Mouse (Mus musculus) midbrain, embryonic 14.5 days (tissue): ENCODE measurements around the gene Rnase13. TPM values are rescaled to one million over a fixed set of nuclear protein-coding genes. Genes with fewer than 3 reads are reported as not detected.

ENCODE experiments used
- ATAC-seq: fragments of 200-750 bp; cut with Nextera tagmentation; 2 replicates; pipeline ENCODE4 v1.8.0; 2017; ENCODE audit warnings: moderate number of reproducible peaks, moderate library complexity; ENCODE audit not compliant: low FRiP score, low TSS enrichment
- DNase-seq: peaks from one replicate; pipeline ENCODE4 v3.0.0-alpha.2; 2015
- H3K27ac ChIP-seq: fragments of 300-500 bp; sonication (generic); replicated peaks from 2 replicates; pipeline ENCODE4 v1.5.1; 2014; ENCODE audit warnings: mild to moderate bottlenecking, low read depth, low read length, moderate library complexity
- H3K27me3 ChIP-seq: fragments of 300-500 bp; sonication (generic); 2 replicates; pipeline ENCODE4 v1.6.1; 2014; ENCODE audit warnings: low read length, control low read depth, mixed read lengths; ENCODE audit not compliant: control insufficient read depth, insufficient read depth
- H3K36me3 ChIP-seq: fragments of 300-500 bp; sonication (generic); 2 replicates; pipeline ENCODE4 v1.6.1; 2014; ENCODE audit warnings: low read length, control low read depth; ENCODE audit not compliant: control insufficient read depth, insufficient read depth
- H3K4me1 ChIP-seq: fragments of 300-500 bp; sonication (generic); 2 replicates; pipeline ENCODE4 v1.6.1; 2014; ENCODE audit warnings: mild to moderate bottlenecking, antibody characterized with exemption, low read length, control low read depth; ENCODE audit not compliant: control insufficient read depth, insufficient read depth
- H3K4me2 ChIP-seq: fragments of 300-500 bp; sonication (generic); 2 replicates; pipeline ENCODE4 v1.6.1; 2014; ENCODE audit warnings: mild to moderate bottlenecking, low read length, moderate library complexity
- H3K4me3 ChIP-seq: fragments of 300-500 bp; sonication (generic); replicated peaks from 2 replicates; pipeline ENCODE4 v1.5.1; 2014; ENCODE audit warnings: low read depth, low read length
- H3K9ac ChIP-seq: fragments of 300-500 bp; sonication (generic); replicated peaks from 2 replicates; pipeline ENCODE4 v1.6.1; 2014; ENCODE audit warnings: mild to moderate bottlenecking, low read length, moderate library complexity
- H3K9me3 ChIP-seq: fragments of 300-500 bp; sonication (generic); 2 replicates; pipeline ENCODE4 v1.6.1; 2016; ENCODE audit warnings: low read length, control low read depth, mixed read lengths; ENCODE audit not compliant: control insufficient read depth
- WGBS: fragments of 180-500 bp; shearing (Covaris S2); extraction: QIAGEN DNeasy Blood & Tissue Kit; methylation state at CpG from one replicate; pipeline ENCODE4 v1.1.7; 2014; 5-methylcytosine and 5-hydroxymethylcytosine counted together
- polyA plus RNA-seq: library from polyadenylated mRNA; unstranded; fragments of >200 nt; fragmentation: Nextera tagmentation; extraction: Ambion mirVana; gene quantifications from 2 replicates; pipeline ENCODE4 v1.2.1, GENCODE M21; 2014

The Rnase13 gene
- polyA plus RNA-seq, 1 experiment from 2014 or later = not detected

DNA sequence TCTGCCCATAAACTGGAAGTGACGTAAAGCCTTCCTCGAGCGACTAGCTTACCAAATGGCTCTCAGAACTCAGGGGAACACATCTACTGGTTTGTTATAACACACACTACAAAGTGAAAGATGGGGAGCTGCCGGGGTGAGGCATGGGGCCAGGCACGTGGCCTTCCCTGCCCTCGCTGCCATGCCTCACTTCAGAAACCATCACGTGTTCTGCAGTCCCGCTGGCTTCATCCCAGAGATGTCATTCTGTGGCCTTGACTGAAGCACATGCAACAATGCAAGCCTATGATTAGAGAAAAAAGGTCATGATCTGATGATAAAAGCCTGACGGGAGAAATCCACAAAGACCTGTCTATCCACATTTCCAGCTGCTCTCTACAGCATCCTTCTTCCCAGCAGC, 50.8 kb downstream of the Rnase13 start:
- Histone ChIP-seq H3K36me3 (no peaks in the 10 kb centered on the region), H3K27ac (no peak overlapping the region), H3K9ac (no peak overlapping the region), H3K4me1 (no peaks in the 10 kb centered on the region), H3K4me2 (no peak overlapping the region), H3K27me3 (no peaks in the 10 kb centered on the region), H3K4me3 (no peak overlapping the region), H3K9me3 (no peaks in the 10 kb centered on the region)
- WGBS = 84% methylated on average over 9 of the region's 9 CpGs
- ATAC-seq (no peak), DNase-seq (no peak)

Other genes starting within 250 kb of the Rnase13 start
- gene Gm17079, start 227.3 kb downstream of the Rnase13 start, polyA plus RNA-seq = not detected in 2 replicates
- gene Gm5800, start 205.6 kb downstream of the Rnase13 start, polyA plus RNA-seq = not detected in 2 replicates
- gene Ang4, start 149.2 kb downstream of the Rnase13 start, polyA plus RNA-seq = not detected in 2 replicates
- gene AY358078, start 122.7 kb downstream of the Rnase13 start, polyA plus RNA-seq = not detected in 2 replicates
- gene Ear6, start 69.1 kb downstream of the Rnase13 start, polyA plus RNA-seq = not detected in 2 replicates
- gene Mettl17, start 37.9 kb downstream of the Rnase13 start, polyA plus RNA-seq = 85.2 and 85.6 TPM in 2 replicates
- 1.1 and 1.8 TPM in 2 replicates for gene Slc39a2, start 29.9 kb downstream of the Rnase13 start, polyA plus RNA-seq
- 98.7 and 128 TPM in 2 replicates for gene Ndrg2, start 8.6 kb downstream of the Rnase13 start, polyA plus RNA-seq
- gene Tppp2, start 4.3 kb downstream of the Rnase13 start, polyA plus RNA-seq = not detected in 2 replicates
- gene Arhgef40, start 61.9 kb upstream of the Rnase13 start, polyA plus RNA-seq = 72.8 and 75.8 TPM in 2 replicates
- gene Tmem253, start 92.9 kb upstream of the Rnase13 start, polyA plus RNA-seq = 0.37 and 0.39 TPM in 2 replicates
- 41.6 and 46.9 TPM in 2 replicates for gene Zfp219, start 98.0 kb upstream of the Rnase13 start, polyA plus RNA-seq
- gene Olfr221, start 119.7 kb upstream of the Rnase13 start, polyA plus RNA-seq = not detected in 2 replicates
- gene Hnrnpc, start 181.3 kb upstream of the Rnase13 start, polyA plus RNA-seq = 473 and 549 TPM in 2 replicates
- gene Rpgrip1, start 187.9 kb upstream of the Rnase13 start, polyA plus RNA-seq = 39.5 and 57.3 TPM in 2 replicates